Mouse (Mus musculus) megakaryocyte, embryonic 14.5 days (primary cell): ENCODE results near the gene Wdr3.

Source experiments
- FLI1 ChIP-seq: IDR thresholded peaks from 2 replicates; pipeline ENCODE4 v1.6.1; 2012; ENCODE audit warnings: low read length, inconsistent platforms, mixed read lengths
- GATA1 ChIP-seq: IDR thresholded peaks from 3 replicates; pipeline ENCODE4 v1.6.1; 2012; ENCODE audit warnings: mixed read lengths, low read length, inconsistent platforms, borderline replicate concordance

- TF ChIP-seq GATA1 (no peak), FLI1 (no peak)
Observed at GRCm38 (mm10) chr3:100163556-100163955, 1.3 kb upstream of the Wdr3 start.
